Mouse (Mus musculus) hindbrain, embryonic 14.5 days (tissue): ENCODE data around the gene Tmem51. TPM values are rescaled to one million over a fixed set of nuclear protein-coding genes. Genes with fewer than 3 reads are reported as not detected.

Experiments used
- ATAC-seq: fragments of 200-750 bp; cut with Nextera tagmentation; 2 replicates; pipeline ENCODE4 v1.8.0; 2017; ENCODE audit warnings: moderate number of reproducible peaks, mild to moderate bottlenecking, moderate TSS enrichment, moderate library complexity; ENCODE audit not compliant: low FRiP score
- DNase-seq: peaks from one replicate; pipeline ENCODE4 v3.0.0-alpha.2; 2015; ENCODE audit warnings: low spot score
- H3K27ac ChIP-seq: fragments of 300-500 bp; sonication (generic); 2 replicates; pipeline ENCODE4 v1.5.1; 2014; ENCODE audit warnings: mild to moderate bottlenecking, moderate library complexity
- H3K27me3 ChIP-seq: fragments of 300-500 bp; sonication (generic); 2 replicates; pipeline ENCODE4 v1.6.1; 2014; ENCODE audit warnings: mild to moderate bottlenecking, low read length, mixed read lengths; ENCODE audit not compliant: control insufficient read depth, insufficient read depth
- H3K36me3 ChIP-seq: fragments of 300-500 bp; sonication (generic); replicated peaks from 2 replicates; pipeline ENCODE4 v1.6.1; 2014; ENCODE audit not compliant: control insufficient read depth, insufficient read depth
- H3K4me1 ChIP-seq: fragments of 300-500 bp; sonication (generic); replicated peaks from 2 replicates; pipeline ENCODE4 v1.6.1; 2014; ENCODE audit warnings: antibody characterized with exemption, low read length, mixed read lengths; ENCODE audit not compliant: control insufficient read depth, insufficient read depth
- H3K4me2 ChIP-seq: fragments of 300-500 bp; sonication (generic); replicated peaks from 2 replicates; pipeline ENCODE4 v1.6.1; 2014; ENCODE audit warnings: mild to moderate bottlenecking, moderate library complexity
- H3K4me3 ChIP-seq: fragments of 300-500 bp; sonication (generic); replicated peaks from 2 replicates; pipeline ENCODE4 v1.5.1; 2014; ENCODE audit warnings: mild to moderate bottlenecking, low read length
- H3K9ac ChIP-seq: fragments of 300-500 bp; sonication (generic); 2 replicates; pipeline ENCODE4 v1.6.1; 2014
- H3K9me3 ChIP-seq: fragments of 300-500 bp; sonication (generic); 2 replicates; pipeline ENCODE4 v1.6.1; 2016; ENCODE audit warnings: low read length; ENCODE audit not compliant: control insufficient read depth
- WGBS: fragments of 180-500 bp; shearing (Covaris S2); extraction: QIAGEN DNeasy Blood & Tissue Kit; methylation state at CpG from one replicate; pipeline ENCODE4 v1.1.7; 2014; 5-methylcytosine and 5-hydroxymethylcytosine counted together
- polyA plus RNA-seq: library from polyadenylated mRNA; unstranded; fragments of >200 nt; fragmentation: Nextera tagmentation; extraction: Ambion mirVana; gene quantifications from 2 replicates; pipeline ENCODE4 v1.2.1, GENCODE M21; 2014

The Tmem51 gene
- polyA plus RNA-seq, 1 experiment from 2014 or later, result 6.6 TPM

GRCm38 (mm10) chr4:142014659-142015608 is 69.2 kb downstream of the Tmem51 start, which contains the start of gene Fhad1:
Gene Fhad1 (minus strand): TSS chr4:142015082.
- ATAC-seq, result peak; percentile 84
- Histone ChIP-seq H3K4me2 (peak within 1 kb of the TSS; percentile 64), H3K4me1 (no peaks in the 10 kb centered on the region), H3K27me3 (no peaks in the 10 kb centered on the region), H3K9ac (peak within 1 kb of the TSS; percentile 55), H3K9me3 (no peaks in the 10 kb centered on the region), H3K27ac (no peak within 1 kb of the TSS), H3K4me3 (peak within 1 kb of the TSS; percentile 36), H3K36me3 (no peaks in the 10 kb centered on the region)
- 1% methylated on average over 44 of the region's 46 CpGs for WGBS
- DNase-seq, result peak; percentile 74

- 93% methylated on average over 13 of the region's 13 CpGs for WGBS
Measured at GRCm38 (mm10) chr4:142011236-142011635, 72.9 kb downstream of the Tmem51 start.

GRCm38 (mm10) chr4:142010441-142010840 is 73.7 kb downstream of the Tmem51 start:
- Histone ChIP-seq H3K27ac (no peak overlapping the region), H3K9me3 (no peaks in the 10 kb centered on the region), H3K4me3 (no peak overlapping the region), H3K36me3 (no peaks in the 10 kb centered on the region), H3K9ac (no peak overlapping the region), H3K4me2 (no peak overlapping the region), H3K4me1 (no peaks in the 10 kb centered on the region), H3K27me3 (no peaks in the 10 kb centered on the region)
- ATAC-seq (no peak), DNase-seq (no peak)
- WGBS, result 76% methylated on average over 7 of the region's 7 CpGs

More at GRCm38 (mm10) chr4:142011236-142011635, 72.9 kb downstream of the Tmem51 start:
- Histone ChIP-seq H3K4me2 (no peak overlapping the region), H3K9me3 (no peaks in the 10 kb centered on the region), H3K4me1 (no peaks in the 10 kb centered on the region), H3K27ac (no peak overlapping the region), H3K27me3 (no peaks in the 10 kb centered on the region), H3K4me3 (no peak overlapping the region), H3K36me3 (no peaks in the 10 kb centered on the region), H3K9ac (no peak overlapping the region)
- DNase-seq (no peak), ATAC-seq (no peak)

GRCm38 (mm10) chr4:142008206-142008605 is 75.9 kb downstream of the Tmem51 start:
- no peaks in the 10 kb centered on the region for H3K36me3 ChIP-seq
- H3K4me3 ChIP-seq, result no peak overlapping the region
- no peaks in the 10 kb centered on the region for H3K9me3 ChIP-seq
- no peak for DNase-seq
- no peaks in the 10 kb centered on the region for H3K27me3 ChIP-seq
- no peak overlapping the region for H3K27ac ChIP-seq
- H3K4me2 ChIP-seq, result no peak overlapping the region
- H3K9ac ChIP-seq, result no peak overlapping the region
- WGBS, result 82% methylated on average over 11 of the region's 11 CpGs
- ATAC-seq, result no peak
- H3K4me1 ChIP-seq, result no peaks in the 10 kb centered on the region

GRCm38 (mm10) chr4:142000581-142000980 is 83.5 kb downstream of the Tmem51 start:
- H3K36me3 ChIP-seq, result no peaks in the 10 kb centered on the region
- ATAC-seq, result no peak
- no peak overlapping the region for H3K9ac ChIP-seq
- no peak overlapping the region for H3K4me3 ChIP-seq
- no peaks in the 10 kb centered on the region for H3K9me3 ChIP-seq
- DNase-seq, result no peak
- 0 out of 2 replicates have a peak, but pooled peaks cover 4% of the 10 kb centered on the region for H3K4me1 ChIP-seq
- H3K27me3 ChIP-seq, result no peaks in the 10 kb centered on the region
- H3K4me2 ChIP-seq, result no peak overlapping the region
- whole genome bisulfite sequencing, result 58% methylated on average over 9 of the region's 9 CpGs
- H3K27ac ChIP-seq, result no peak overlapping the region

- Histone ChIP-seq H3K36me3 (no peaks in the 10 kb centered on the region), H3K27me3 (no peaks in the 10 kb centered on the region), H3K4me1 (0 out of 2 replicates have a peak, but pooled peaks cover 4% of the 10 kb centered on the region), H3K4me2 (no peak overlapping the region), H3K27ac (no peak overlapping the region), H3K4me3 (no peak overlapping the region), H3K9ac (no peak overlapping the region), H3K9me3 (no peaks in the 10 kb centered on the region)
- no peak for DNase-seq
- WGBS, result 55% methylated on average over 7 of the region's 7 CpGs
- ATAC-seq, result no peak
Measured at GRCm38 (mm10) chr4:141999494-142000074, 84.5 kb downstream of the Tmem51 start.

GRCm38 (mm10) chr4:141998282-141998821 is 85.8 kb downstream of the Tmem51 start:
- peak; percentile 45 for DNase-seq
- ATAC-seq, result peak; percentile 86
- no peak overlapping the region for H3K27ac ChIP-seq
- H3K9me3 ChIP-seq, result no peaks in the 10 kb centered on the region
- no peaks in the 10 kb centered on the region for H3K36me3 ChIP-seq
- H3K4me2 ChIP-seq, result peak overlapping the region; percentile 47
- H3K4me3 ChIP-seq, result peak overlapping the region; percentile 24
- H3K27me3 ChIP-seq, result no peaks in the 10 kb centered on the region
- H3K9ac ChIP-seq, result peak overlapping the region; percentile 5; the same call in 1 of the 2 replicates
- H3K4me1 ChIP-seq, result 0 out of 2 replicates have a peak, but pooled peaks cover 4% of the 10 kb centered on the region
- WGBS, result 26% methylated on average over 11 of the region's 11 CpGs

- 87% methylated on average over 3 of the region's 3 CpGs for WGBS
- Histone ChIP-seq H3K9me3 (no peaks in the 10 kb centered on the region), H3K4me3 (no peak overlapping the region), H3K4me2 (no peak overlapping the region), H3K9ac (no peak overlapping the region), H3K27me3 (no peaks in the 10 kb centered on the region), H3K36me3 (no peaks in the 10 kb centered on the region), H3K27ac (no peak overlapping the region), H3K4me1 (0 out of 2 replicates have a peak, but pooled peaks cover 4% of the 10 kb centered on the region)
- ATAC-seq (no peak), DNase-seq (no peak)
Measured at GRCm38 (mm10) chr4:141996880-141997279, 87.2 kb downstream of the Tmem51 start.

GRCm38 (mm10) chr4:141996086-141996485 is 88.0 kb downstream of the Tmem51 start:
- ATAC-seq (no peak), DNase-seq (no peak)
- Histone ChIP-seq H3K4me1 (0 out of 2 replicates have a peak, but pooled peaks cover 4% of the 10 kb centered on the region), H3K36me3 (no peaks in the 10 kb centered on the region), H3K9ac (no peak overlapping the region), H3K4me2 (no peak overlapping the region), H3K9me3 (no peaks in the 10 kb centered on the region), H3K27ac (no peak overlapping the region), H3K4me3 (no peak overlapping the region), H3K27me3 (no peaks in the 10 kb centered on the region)
- whole genome bisulfite sequencing, result 68% methylated on average over 7 of the region's 7 CpGs
